Mouse (Mus musculus) heart, adult 8-10 months (tissue): ENCODE measurements around the gene Flt3l. TPM values are rescaled to one million over a fixed set of nuclear protein-coding genes. Genes with fewer than 3 reads are reported as not detected.
"Not testable (repeated sequence)": the region's sequence is repeated elsewhere in the genome, so short reads cannot be mapped to it uniquely, and the experiment has no call there.

Source experiments
- DNase-seq: peaks from one replicate; pipeline ENCODE4 v3.0.0; 2022; ENCODE audit warnings: low spot score
- total RNA-seq, 4 experiments: library from RNA; stranded (reverse); gene quantifications; 2 replicates each; pipeline ENCODE4 v1.2.4; 2022

The Flt3l gene
- total RNA-seq, 4 experiments from 2014 or later = 6.1 to 7.9 (median 6.5) TPM

- no peak for DNase-seq
Observed at GRCm38 (mm10) chr7:45163735-45164490, 27.7 kb upstream of the Flt3l start, which contains the start of gene Slc17a7. Gene Slc17a7, plus strand, starts transcription at chr7:45163949.

DNA sequence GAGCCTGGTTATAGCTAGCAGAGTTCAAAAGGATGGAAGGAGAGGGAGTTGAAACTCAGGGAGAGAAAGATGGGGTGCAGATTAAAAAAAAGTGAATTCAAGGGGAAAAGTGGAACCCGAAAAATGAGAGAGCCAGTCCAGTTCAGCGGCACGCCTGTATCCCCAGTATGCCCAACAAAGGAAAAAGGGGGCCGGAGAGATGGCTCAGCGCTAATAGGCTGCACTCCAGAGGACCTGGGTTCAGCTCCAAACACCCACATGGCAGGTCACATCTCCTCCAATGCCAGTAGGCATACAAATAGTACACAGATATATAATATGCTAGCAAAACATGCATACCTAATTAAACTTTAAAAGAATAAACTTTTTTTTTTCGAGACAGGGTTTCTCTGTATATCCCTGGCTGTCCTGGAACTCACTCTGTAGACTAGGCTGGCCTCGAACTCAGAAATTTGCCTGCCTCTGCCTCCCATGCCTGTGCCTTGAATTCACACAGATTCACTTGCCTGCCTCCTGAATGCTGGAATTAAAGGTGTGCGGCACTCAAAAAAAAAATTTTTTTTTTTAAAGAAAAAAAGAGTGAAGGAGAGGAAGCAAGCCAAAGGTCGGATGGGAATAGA is 26.9 kb upstream of the Flt3l start:
- DNase-seq = no peak

DNA sequence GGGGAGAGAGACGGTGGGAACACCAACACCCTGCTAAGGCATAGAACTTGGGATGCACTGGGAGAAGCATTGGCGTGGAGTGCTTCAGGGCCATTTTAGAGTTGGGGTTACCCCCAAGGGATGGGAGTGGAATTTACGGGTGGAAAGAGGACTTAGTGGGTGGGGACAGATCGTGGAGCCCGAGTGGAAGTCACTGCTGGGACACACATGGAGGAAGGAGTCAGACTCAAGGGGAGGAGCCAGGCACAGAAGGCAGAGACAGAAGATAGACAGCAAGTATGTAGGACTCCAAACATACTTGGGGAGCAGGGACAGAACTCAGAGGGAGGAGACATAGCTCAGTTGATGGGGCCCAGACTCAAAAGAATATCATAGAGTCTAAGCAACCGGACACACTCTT is 26.3 kb upstream of the Flt3l start:
- DNase-seq = no peak

GRCm38 (mm10) chr7:45161612-45162473 is 25.6 kb upstream of the Flt3l start:
- DNase-seq = peak; percentile 77

- no peak for DNase-seq
Observed at GRCm38 (mm10) chr7:45160866-45161265, 24.6 kb upstream of the Flt3l start.

GRCm38 (mm10) chr7:45160316-45160800 is 24.1 kb upstream of the Flt3l start:
- no peak for DNase-seq

DNA sequence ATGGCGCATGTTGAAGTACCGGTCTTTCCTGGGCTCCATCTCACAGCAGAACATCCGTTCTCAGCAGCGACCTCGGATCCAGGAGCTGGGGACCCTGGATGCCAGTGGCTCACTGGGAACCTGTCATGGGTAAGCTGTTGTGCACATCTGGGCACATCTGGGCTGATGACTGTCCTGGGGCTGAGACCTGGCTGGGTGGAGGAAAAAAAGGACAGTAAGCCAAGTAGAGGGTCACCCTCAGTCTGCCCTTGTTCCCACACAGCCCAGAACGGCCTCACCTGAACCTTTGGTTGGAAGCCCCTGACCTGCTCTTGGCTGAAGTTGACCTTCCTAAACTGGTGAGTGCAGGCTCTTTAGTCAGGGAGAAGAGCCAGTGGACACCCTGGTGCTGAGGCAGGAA is 22.8 kb upstream of the Flt3l start:
- DNase-seq = no peak

- no peak for DNase-seq
Observed at GRCm38 (mm10) chr7:45157459-45157858, 21.2 kb upstream of the Flt3l start.

DNA sequence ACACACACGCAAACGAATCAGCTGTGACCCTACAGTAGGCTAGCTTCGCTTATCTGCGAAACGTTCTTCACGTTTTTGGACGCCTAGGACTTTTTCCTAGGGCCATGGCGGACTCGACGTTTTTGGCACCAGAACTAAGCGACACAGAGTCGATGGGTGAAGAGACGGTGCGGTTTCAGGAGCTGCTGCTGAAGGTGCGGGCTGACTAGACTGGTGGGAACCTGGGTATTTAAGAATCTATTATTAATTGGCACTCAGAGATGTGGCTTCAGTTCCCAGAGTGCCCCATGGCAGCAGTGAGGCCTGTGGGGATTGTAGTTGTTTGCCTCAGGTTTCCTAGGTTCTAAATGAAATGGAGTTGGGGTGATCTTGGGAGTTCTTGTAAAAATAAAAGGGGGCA is 20.0 kb upstream of the Flt3l start:
- DNase-seq = no peak

- DNase-seq = no peak
Observed at GRCm38 (mm10) chr7:45155590-45155989, 19.4 kb upstream of the Flt3l start.

DNA sequence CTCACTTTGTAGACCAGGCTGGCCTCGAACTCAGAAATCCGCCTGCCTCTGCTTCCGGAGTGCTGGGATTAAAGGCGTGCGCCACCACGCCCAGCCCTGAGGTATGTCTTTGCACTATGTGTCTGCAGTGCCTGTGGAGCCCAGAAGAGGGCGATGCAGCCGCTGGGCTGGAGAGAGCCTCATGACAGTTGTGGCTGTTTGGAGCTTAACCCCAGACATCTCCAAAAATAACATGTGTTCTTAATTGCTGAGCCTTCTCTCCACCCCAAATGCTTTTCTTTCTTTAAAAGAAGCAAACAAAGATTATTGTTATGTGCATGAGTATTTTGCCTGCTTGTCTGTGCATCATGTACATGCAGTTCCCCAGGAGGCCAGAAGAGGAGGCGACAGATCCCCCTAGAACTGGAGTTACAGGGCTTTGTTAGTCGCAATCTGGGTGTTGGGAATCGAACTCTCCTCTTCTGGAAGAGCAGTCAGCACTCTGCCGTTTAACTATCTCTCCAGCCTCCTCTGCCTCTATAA is 18.8 kb upstream of the Flt3l start:
- DNase-seq = no peak

DNA sequence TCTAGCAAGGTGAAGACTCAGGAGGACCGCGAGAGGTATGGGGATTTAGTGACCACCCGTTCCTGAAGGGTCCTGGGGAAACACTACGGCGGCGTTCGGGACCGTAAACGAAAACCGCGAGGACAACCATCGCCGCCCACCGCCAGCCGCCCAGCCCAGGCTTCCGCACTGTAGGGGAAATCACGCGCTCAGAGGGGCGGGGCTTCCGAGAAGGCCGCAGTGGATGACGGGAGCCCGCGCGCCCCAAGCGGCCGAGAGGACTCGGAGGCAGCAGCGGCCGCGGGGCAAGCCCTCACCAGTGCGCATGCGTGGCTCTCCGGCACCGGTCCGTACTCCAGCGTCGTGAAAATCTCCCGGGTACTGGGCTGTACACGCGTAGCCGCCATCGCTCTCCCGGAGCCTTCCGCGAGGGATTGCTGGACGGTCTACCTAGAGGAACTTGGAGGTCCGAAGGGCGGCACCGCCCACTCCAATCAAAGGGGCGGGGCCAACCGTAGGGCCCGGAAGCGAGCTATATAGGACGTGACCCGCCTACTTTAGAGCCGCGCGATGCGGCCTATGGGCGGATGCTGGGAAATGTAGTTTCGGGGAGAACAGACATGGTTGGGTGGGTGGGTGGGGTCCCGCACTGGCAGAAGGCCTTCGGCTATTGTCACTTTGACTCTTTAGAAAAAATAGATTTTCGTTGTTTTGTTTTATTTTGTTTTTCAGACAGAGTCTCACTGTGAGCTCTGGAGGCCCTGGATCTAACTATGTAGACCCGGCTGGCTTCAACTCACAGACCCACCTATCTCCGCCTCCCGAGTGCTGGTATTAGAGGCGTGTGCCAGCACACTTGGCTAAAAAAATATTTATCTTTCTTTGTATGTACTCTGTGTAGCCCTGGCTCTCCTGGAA is 18.1 kb upstream of the Flt3l start, which contains the start of the genes Pih1d1 and Aldh16a1:
Gene Pih1d1, plus strand, starts transcription at position 208 of the 897 bp plus-strand sequence.
Gene Aldh16a1, minus strand, starts transcription at position 489 of the 897 bp plus-strand sequence.
- peak; percentile 96 for DNase-seq

GRCm38 (mm10) chr7:45153586-45153985 is 17.4 kb upstream of the Flt3l start:
- no peak for DNase-seq

- DNase-seq = not testable (repeated sequence)
Observed at GRCm38 (mm10) chr7:45153052-45153451, 16.8 kb upstream of the Flt3l start.

DNA sequence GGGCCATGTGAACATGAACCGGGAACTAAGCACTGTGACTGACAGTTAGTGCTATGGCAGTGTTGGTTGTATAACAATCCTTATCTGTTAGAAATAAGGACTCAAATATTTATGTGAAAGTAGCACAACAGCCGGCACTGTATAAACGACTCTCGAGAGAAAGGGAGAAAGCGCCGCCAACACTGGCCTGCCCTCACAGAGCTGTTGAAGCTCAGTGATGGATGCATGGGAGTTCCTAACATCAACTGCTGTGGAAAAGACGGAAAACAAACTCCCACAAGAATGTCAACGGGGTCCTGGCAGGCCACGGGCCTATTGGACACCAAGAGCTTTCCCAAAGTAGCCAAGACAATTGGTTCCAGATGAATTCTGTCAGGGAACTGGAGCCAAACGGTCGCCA is 15.1 kb upstream of the Flt3l start:
- DNase-seq = no peak

DNA sequence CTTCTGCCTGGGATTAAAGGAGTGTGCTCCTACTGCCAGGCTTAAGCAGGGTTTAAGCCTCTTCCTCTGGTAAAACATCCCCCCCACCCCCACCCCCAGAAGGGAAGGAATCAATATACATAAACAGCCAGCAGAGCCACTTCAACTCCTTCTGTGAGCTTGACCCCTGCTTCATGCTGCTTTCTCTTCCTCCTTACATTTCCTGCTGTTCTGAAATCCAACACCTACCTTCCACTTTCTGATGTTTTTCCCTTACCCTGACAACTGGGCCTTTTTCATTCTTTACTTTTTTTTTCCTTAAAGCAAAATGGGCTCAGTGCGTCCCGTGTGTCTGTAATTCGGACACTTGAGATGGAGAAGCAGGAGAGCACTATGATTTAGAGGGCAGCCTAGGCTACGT is 14.1 kb upstream of the Flt3l start:
- no peak for DNase-seq

DNA sequence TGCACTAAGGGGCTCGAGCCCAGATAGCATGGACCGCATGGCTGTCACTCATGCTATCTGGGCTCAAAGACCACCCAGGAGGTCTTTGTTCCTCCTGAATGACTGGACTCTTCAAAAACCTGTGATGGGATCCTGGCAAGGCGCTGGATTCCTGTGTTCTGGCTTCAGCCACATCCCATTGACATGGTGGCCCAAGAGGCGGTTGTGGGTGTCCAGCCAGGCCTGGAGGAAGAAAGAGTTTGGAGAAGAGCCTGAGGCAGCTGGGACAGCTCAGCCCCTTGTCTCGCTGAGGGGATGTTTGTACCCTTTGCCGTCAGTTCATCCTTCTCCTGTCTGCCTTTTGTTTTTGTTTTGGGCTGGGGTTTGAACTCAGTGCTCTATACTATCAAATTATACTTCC is 13.3 kb upstream of the Flt3l start:
- no peak for DNase-seq

DNA sequence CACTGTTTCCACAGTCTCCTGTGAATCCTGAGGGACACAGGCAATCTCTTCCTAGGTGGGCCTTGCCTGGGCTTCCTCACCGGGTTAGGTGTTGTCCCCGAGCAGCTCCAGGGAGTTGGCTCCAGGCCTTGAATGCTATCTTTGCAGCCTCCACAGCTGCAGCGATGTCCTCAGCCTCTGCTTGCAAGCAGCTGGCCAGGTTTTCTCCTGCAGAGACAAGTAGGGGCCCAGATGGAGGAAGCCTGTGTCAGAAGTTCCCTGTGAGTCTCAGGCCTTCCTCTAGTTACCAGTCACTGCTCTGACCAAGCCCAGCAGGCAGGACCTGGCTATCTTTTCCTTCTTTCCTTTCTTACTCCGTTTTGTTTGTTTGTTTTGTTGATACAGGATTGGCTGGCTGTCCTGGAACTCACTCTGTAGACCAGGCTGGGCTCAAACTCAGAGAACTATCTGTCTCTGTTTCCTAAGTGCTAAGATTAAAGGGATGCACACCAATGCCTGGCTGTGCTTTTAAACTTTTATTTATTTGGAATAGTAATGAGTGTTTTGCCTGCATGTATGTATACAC is 12.4 kb upstream of the Flt3l start:
- DNase-seq = no peak

GRCm38 (mm10) chr7:45147899-45148298 is 11.7 kb upstream of the Flt3l start:
- no peak for DNase-seq

DNA sequence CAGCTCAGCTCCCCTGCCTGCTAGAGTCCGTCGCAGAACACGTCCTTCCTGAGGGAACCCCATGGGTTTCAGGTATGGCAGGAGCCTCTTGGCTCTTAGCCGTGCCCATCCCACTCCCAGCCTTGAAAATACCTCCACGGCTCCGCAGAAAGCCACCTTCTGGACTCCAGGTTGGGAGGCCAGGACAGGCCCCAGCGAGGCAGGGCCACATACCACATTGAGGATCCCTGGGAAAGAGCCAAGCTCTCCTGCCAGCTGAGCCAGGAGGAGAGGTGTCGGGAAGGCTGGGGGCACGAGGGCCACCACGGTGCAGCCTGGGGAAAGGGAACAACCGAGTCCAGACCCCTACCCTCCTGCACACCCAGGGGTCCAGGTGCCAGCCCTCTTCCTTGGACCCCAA is 11.0 kb upstream of the Flt3l start:
- no peak for DNase-seq
